Comparison of ENCODE assay signal across 1 mouse cellular context in genomic region chr11:118467441-118468035, GRCm38 (mm10).
TF ChIP-seq lines count a peak whose summit lies in the region.

No protein-coding gene starts in this region.

TF ChIP-seq in MEL, 35 proteins besides CTCF, POLR2A, EP300 and RAD21 (continued from another document):
- TF ChIP-seq MEF2A (IDR thresholded peaks at IDR 0.05; ENCODE audit: extremely low read depth, insufficient replicate concordance, low read depth, low read length, poor library complexity, severe bottlenecking) (peak; percentile 70; the same call in 1 of the 2 replicates), USF1 (IDR thresholded peaks at IDR 0.05; ENCODE audit: low read depth, low read length) (no peak), TBP (IDR thresholded peaks at IDR 0.05; ENCODE audit: low read depth, low read length) (peak; percentile 48; the same call in 1 of the 2 replicates), MAZ (IDR thresholded peaks at IDR 0.05; ENCODE audit: low read depth, low read length) (peak; percentile 84), GATA1 (IDR thresholded peaks at IDR 0.05; ENCODE audit: low read depth, low read length) (peak; percentile 92), MAX (IDR thresholded peaks at IDR 0.05; ENCODE audit: low read length) (peak; percentile 71; the same call in 1 of the 2 replicates), TAL1 (IDR thresholded peaks at IDR 0.05; ENCODE audit: low read length) (no peak), RCOR1 (IDR thresholded peaks at IDR 0.05; ENCODE audit: low read depth, low read length) (peak; percentile 83), MYC (IDR thresholded peaks at IDR 0.05; ENCODE audit: low read depth, low read length) (0 out of 2 replicates have a peak, but pooled peaks have one; percentile 41), NELFE (IDR thresholded peaks at IDR 0.05; ENCODE audit: low read depth, low read length) (peak; percentile 25; the same call in 1 of the 2 replicates), ELF1 (IDR thresholded peaks at IDR 0.05; ENCODE audit: low read depth, low read length) (peak; percentile 40), JUND (IDR thresholded peaks at IDR 0.05; ENCODE audit: low read depth, low read length) (no peak), TCF12 (IDR thresholded peaks at IDR 0.05; ENCODE audit: low read depth, low read length) (peak; percentile 91), SMC3 (IDR thresholded peaks at IDR 0.05; ENCODE audit: low read depth, low read length) (no peak), ZC3H11A (IDR thresholded peaks at IDR 0.05; ENCODE audit: low read depth, low read length) (0 out of 2 replicates have a peak, but pooled peaks have one; percentile 10), E2F4 (IDR thresholded peaks at IDR 0.05; ENCODE audit: borderline replicate concordance, low read depth, low read length) (no peak), POLR2AphosphoS2 (IDR thresholded peaks at IDR 0.05; ENCODE audit: low read length) (peak; percentile 49; the same call in 1 of the 2 replicates), BHLHE40 (IDR thresholded peaks at IDR 0.05; ENCODE audit: borderline replicate concordance, low read depth, low read length) (peak; percentile 51; the same call in 1 of the 2 replicates), UBTF (IDR thresholded peaks at IDR 0.05; ENCODE audit: borderline replicate concordance, insufficient read depth, low read depth, low read length) (no peak), HCFC1 (IDR thresholded peaks at IDR 0.05; ENCODE audit: low read depth, low read length) (peak; percentile 43; the same call in 1 of the 2 replicates)
